Mouse (Mus musculus): ENCODE measurements at regions not wholly inside any gene's neighbourhood (a gene's known extent, or its start where the extent isn't known, plus 50 kb on each side); places are given as distances from the start of the nearest gene placed in this dataset.

GRCm38 (mm10) chr2:75768559-75769304 is 63.2 kb upstream of the Agps start:
- Histone ChIP-seq H3K4me2 (replicated peaks; ENCODE audit: low read depth, low read length) (no peak overlapping the region), H3K9ac (ENCODE audit: low read depth, low read length) (no peak overlapping the region), H3K27me3 (ENCODE audit: control insufficient read depth, insufficient read depth, low read length) (no peaks in the 10 kb centered on the region), H3K36me3 (ENCODE audit: control insufficient read depth, insufficient read depth, low read length) (no peaks in the 10 kb centered on the region), H3K4me3 (ENCODE audit: low read depth, low read length) (no peak overlapping the region), H3K4me1 (replicated peaks; ENCODE audit: control insufficient read depth, insufficient read depth, low read length) (no peaks in the 10 kb centered on the region), H3K27ac (ENCODE audit: low read depth, low read length) (no peak overlapping the region), H3K9me3 (ENCODE audit: control insufficient read depth, low read length) (no peaks in the 10 kb centered on the region)
- ATAC-seq (ENCODE audit: low FRiP score) (no peak), DNase-seq (ENCODE audit: low spot score) (no peak)
- 79% methylated on average over 5 of the region's 5 CpGs for WGBS

- Histone ChIP-seq H3K9me3 (ENCODE audit: control insufficient read depth, low read length) (no peaks in the 10 kb centered on the region), H3K4me1 (replicated peaks; ENCODE audit: control insufficient read depth, insufficient read depth, low read length) (no peaks in the 10 kb centered on the region), H3K36me3 (ENCODE audit: control insufficient read depth, insufficient read depth, low read length) (no peaks in the 10 kb centered on the region), H3K27me3 (ENCODE audit: control insufficient read depth, insufficient read depth, low read length) (no peaks in the 10 kb centered on the region), H3K9ac (ENCODE audit: low read depth, low read length) (no peak overlapping the region), H3K4me3 (ENCODE audit: low read depth, low read length) (no peak overlapping the region), H3K27ac (ENCODE audit: low read depth, low read length) (no peak overlapping the region), H3K4me2 (replicated peaks; ENCODE audit: low read depth, low read length) (no peak overlapping the region)
- ATAC-seq (ENCODE audit: low FRiP score) (no peak), DNase-seq (ENCODE audit: low spot score) (no peak)
- 56% methylated on average over 7 of the region's 7 CpGs for WGBS
Observed at GRCm38 (mm10) chr2:75767871-75768558, 63.6 kb upstream of the Nfe2l2 start.

DNA sequence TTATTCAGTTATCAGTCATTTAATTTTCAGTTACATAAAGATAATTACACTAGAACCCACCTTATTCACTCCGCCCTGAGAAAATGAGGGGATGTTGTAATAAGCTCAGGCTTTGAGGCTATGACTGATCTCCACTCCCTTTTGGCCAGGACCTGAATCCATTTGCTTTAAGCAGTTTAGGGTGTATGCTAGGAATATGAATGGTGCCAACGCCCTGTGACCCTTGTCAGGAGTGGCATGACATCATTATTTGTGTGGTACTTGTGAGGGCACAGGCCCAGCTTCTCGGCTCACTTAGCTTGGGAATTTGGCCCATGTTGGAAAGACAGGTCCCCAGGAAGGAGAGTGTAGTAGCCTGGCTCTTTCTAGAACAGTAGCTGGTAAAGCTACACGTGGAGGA is 61.0 kb upstream of the Nfe2l2 start:
- no peak overlapping the region for H3K9ac ChIP-seq (ENCODE audit: low read depth, low read length)
- H3K4me3 ChIP-seq (ENCODE audit: low read depth, low read length) = no peak overlapping the region
- WGBS = 88% methylated on average over 4 of the region's 4 CpGs
- H3K27me3 ChIP-seq (ENCODE audit: control insufficient read depth, insufficient read depth, low read length) = no peaks in the 10 kb centered on the region
- ATAC-seq (ENCODE audit: low FRiP score) = no peak
- H3K9me3 ChIP-seq (ENCODE audit: control insufficient read depth, low read length) = no peaks in the 10 kb centered on the region
- no peaks in the 10 kb centered on the region for H3K36me3 ChIP-seq (ENCODE audit: control insufficient read depth, insufficient read depth, low read length)
- no peaks in the 10 kb centered on the region for H3K4me1 ChIP-seq (replicated peaks; ENCODE audit: control insufficient read depth, insufficient read depth, low read length)
- H3K4me2 ChIP-seq (replicated peaks; ENCODE audit: low read depth, low read length) = no peak overlapping the region
- no peak for DNase-seq (ENCODE audit: low spot score)
- H3K27ac ChIP-seq (ENCODE audit: low read depth, low read length) = no peak overlapping the region

DNA sequence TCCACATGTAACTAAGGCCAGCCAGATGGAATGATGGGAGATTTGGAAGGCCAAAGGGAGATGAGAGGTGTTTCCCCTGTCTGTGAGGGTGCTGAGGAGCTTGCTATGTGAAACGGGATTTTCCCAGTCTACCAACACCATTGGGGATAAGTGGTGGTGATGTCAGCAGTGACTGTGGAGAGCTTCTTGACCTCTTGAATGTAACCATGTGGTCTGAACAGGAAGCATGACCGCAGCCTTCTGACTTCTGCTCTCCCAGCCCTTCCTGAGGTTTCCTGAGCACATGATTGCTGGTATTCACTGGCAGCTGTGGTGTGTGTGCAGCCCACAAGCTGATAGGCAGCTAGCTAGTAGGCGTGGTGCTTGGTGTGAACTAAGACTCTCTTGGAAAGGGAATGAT is 58.8 kb upstream of the Nfe2l2 start:
- no peaks in the 10 kb centered on the region for H3K4me1 ChIP-seq (replicated peaks; ENCODE audit: control insufficient read depth, insufficient read depth, low read length)
- H3K4me3 ChIP-seq (ENCODE audit: low read depth, low read length) = no peak overlapping the region
- H3K27me3 ChIP-seq (ENCODE audit: control insufficient read depth, insufficient read depth, low read length) = no peaks in the 10 kb centered on the region
- no peaks in the 10 kb centered on the region for H3K9me3 ChIP-seq (ENCODE audit: control insufficient read depth, low read length)
- no peak overlapping the region for H3K27ac ChIP-seq (ENCODE audit: low read depth, low read length)
- H3K9ac ChIP-seq (ENCODE audit: low read depth, low read length) = no peak overlapping the region
- no peak overlapping the region for H3K4me2 ChIP-seq (replicated peaks; ENCODE audit: low read depth, low read length)
- no peak for ATAC-seq (ENCODE audit: low FRiP score)
- H3K36me3 ChIP-seq (ENCODE audit: control insufficient read depth, insufficient read depth, low read length) = no peaks in the 10 kb centered on the region
- 76% methylated on average over 3 of the region's 3 CpGs for WGBS
- DNase-seq (ENCODE audit: low spot score) = no peak

DNA sequence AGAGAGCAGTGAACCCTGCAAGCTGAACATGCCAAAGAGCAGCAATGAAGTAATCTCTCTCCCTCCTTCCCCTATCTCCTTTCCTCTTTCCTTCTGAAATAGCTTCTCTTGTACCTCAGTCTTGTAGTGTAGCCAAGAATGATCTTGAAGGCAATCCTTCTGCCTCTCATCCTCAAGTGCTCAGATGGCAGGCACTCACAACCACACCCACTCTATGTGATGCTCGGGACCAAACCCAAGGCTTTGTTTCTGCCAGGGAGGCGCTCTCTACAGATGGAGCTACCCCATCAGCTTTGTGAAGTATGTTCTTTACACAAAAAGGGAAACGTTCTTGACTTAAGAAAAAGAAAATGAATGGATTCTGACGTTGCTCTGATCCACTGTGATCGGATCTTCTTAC is 57.6 kb upstream of the Nfe2l2 start:
- Histone ChIP-seq H3K4me3 (ENCODE audit: low read depth, low read length) (no peak overlapping the region), H3K27ac (ENCODE audit: low read depth, low read length) (no peak overlapping the region), H3K36me3 (ENCODE audit: control insufficient read depth, insufficient read depth, low read length) (no peaks in the 10 kb centered on the region), H3K4me2 (replicated peaks; ENCODE audit: low read depth, low read length) (no peak overlapping the region), H3K9ac (ENCODE audit: low read depth, low read length) (no peak overlapping the region), H3K4me1 (replicated peaks; ENCODE audit: control insufficient read depth, insufficient read depth, low read length) (no peaks in the 10 kb centered on the region), H3K9me3 (ENCODE audit: control insufficient read depth, low read length) (no peaks in the 10 kb centered on the region), H3K27me3 (ENCODE audit: control insufficient read depth, insufficient read depth, low read length) (no peaks in the 10 kb centered on the region)
- no peak for DNase-seq (ENCODE audit: low spot score)
- 87% methylated on average over 5 of the region's 5 CpGs for WGBS
- ATAC-seq (ENCODE audit: low FRiP score) = no peak

DNA sequence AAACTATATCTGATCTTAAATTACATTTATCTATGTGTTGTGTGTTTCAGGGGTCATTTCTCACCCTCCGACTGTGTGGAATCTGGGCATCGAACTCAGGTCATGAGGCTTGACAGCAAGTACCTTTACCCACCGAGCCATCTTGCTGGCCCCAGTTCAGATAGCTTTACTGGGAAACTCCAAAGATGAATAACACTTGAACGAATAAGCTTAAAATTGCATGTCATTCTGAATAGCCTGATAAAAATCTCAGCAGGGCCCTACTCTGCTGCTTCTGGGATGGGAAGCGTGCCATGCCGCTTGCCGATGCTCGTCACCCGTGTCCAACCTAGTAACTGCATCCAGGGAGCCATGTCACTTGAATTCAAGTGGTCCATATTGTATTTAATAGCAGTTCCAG is 57.2 kb upstream of the Nfe2l2 start:
- Histone ChIP-seq H3K9ac (ENCODE audit: low read depth, low read length) (no peak overlapping the region), H3K36me3 (ENCODE audit: control insufficient read depth, insufficient read depth, low read length) (no peaks in the 10 kb centered on the region), H3K4me2 (replicated peaks; ENCODE audit: low read depth, low read length) (no peak overlapping the region), H3K27me3 (ENCODE audit: control insufficient read depth, insufficient read depth, low read length) (no peaks in the 10 kb centered on the region), H3K9me3 (ENCODE audit: control insufficient read depth, low read length) (no peaks in the 10 kb centered on the region), H3K4me3 (ENCODE audit: low read depth, low read length) (no peak overlapping the region), H3K4me1 (replicated peaks; ENCODE audit: control insufficient read depth, insufficient read depth, low read length) (no peaks in the 10 kb centered on the region), H3K27ac (ENCODE audit: low read depth, low read length) (no peak overlapping the region)
- ATAC-seq (ENCODE audit: low FRiP score) (no peak), DNase-seq (ENCODE audit: low spot score) (no peak)
- 92% methylated on average over 9 of the region's 9 CpGs for WGBS

- DNase-seq (ENCODE audit: low spot score) (no peak), ATAC-seq (ENCODE audit: low FRiP score) (no peak)
- Histone ChIP-seq H3K27ac (ENCODE audit: low read depth, low read length) (no peak overlapping the region), H3K4me2 (replicated peaks; ENCODE audit: low read depth, low read length) (no peak overlapping the region), H3K36me3 (ENCODE audit: control insufficient read depth, insufficient read depth, low read length) (no peaks in the 10 kb centered on the region), H3K27me3 (ENCODE audit: control insufficient read depth, insufficient read depth, low read length) (no peaks in the 10 kb centered on the region), H3K9ac (ENCODE audit: low read depth, low read length) (no peak overlapping the region), H3K9me3 (ENCODE audit: control insufficient read depth, low read length) (no peaks in the 10 kb centered on the region), H3K4me1 (replicated peaks; ENCODE audit: control insufficient read depth, insufficient read depth, low read length) (no peaks in the 10 kb centered on the region), H3K4me3 (ENCODE audit: low read depth, low read length) (no peak overlapping the region)
- WGBS = 77% methylated on average over 11 of the region's 11 CpGs
Observed at GRCm38 (mm10) chr2:75759196-75759885, 54.9 kb upstream of the Nfe2l2 start.

DNA sequence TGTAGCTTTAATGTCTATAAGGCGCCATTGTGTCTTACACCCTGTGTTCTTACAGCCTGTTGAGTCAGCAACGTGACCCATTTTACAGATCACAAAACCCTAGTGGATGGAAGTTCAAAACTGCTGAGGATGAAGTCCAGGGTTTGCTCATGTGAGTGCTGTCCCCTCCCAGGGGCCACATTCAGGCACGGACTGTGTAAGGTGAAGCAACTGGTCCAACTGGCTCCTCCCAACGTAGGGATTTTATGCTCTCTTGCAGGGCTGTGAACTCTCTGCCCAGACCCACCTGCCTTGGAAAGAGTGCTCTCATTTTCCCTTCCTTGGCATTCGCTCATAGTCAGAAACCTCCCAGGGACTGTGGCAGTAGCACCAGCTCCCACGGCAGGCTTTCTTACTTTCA is 53.8 kb upstream of the Nfe2l2 start:
- DNase-seq (ENCODE audit: low spot score) = no peak
- Histone ChIP-seq H3K9ac (ENCODE audit: low read depth, low read length) (no peak overlapping the region), H3K27ac (ENCODE audit: low read depth, low read length) (no peak overlapping the region), H3K27me3 (ENCODE audit: control insufficient read depth, insufficient read depth, low read length) (no peaks in the 10 kb centered on the region), H3K4me2 (replicated peaks; ENCODE audit: low read depth, low read length) (no peak overlapping the region), H3K4me3 (ENCODE audit: low read depth, low read length) (no peak overlapping the region), H3K4me1 (replicated peaks; ENCODE audit: control insufficient read depth, insufficient read depth, low read length) (no peaks in the 10 kb centered on the region), H3K36me3 (ENCODE audit: control insufficient read depth, insufficient read depth, low read length) (no peaks in the 10 kb centered on the region), H3K9me3 (ENCODE audit: control insufficient read depth, low read length) (no peaks in the 10 kb centered on the region)
- 88% methylated on average over 6 of the region's 6 CpGs for WGBS
- ATAC-seq (ENCODE audit: low FRiP score) = no peak
